14 mouse cellular contexts compared by ENCODE assay signal in the genomic region with DNA sequence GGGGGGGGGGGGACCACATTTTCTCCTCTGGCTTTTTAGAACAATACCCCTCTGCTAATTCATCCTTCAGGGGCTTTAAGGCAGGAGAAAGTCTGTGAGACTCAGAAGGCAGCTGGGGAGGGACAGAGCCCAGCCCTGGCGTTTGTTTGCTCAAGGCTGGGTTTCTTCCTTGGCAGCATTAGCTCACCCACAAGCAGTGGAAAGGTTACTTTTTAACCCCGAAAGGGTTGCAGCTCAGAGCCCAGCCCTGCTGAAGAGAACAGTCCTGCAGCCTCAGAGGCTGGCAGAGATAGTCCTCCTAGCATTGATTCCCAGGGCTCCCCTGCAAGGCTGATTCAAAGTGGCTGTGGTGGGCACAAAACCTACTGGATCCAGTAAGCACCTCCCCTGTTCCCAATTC. TPM values are rescaled to one million over a fixed set of nuclear protein-coding genes. Genes with fewer than 3 reads are reported as not detected.
DNase-seq lines count a peak whose midpoint lies in the region; ATAC-seq and TF ChIP-seq lines count a peak whose summit lies in the region.
"Had no signal": no experiment of that assay in that cellular context is flagged by ENCODE, and none has a peak within 500 bp of the region (broad histone marks: within the 10 kb centered on the region; RNA-seq: fewer than 3 reads in every experiment).

No protein-coding gene starts in this region.

- no peak for DNase-seq in embryonic facial prominence, embryonic 10.5 days (ENCODE audit: low spot score)
- DNase-seq in kidney, postnatal 36 days: peak; percentile 63 to 77
- no peak for DNase-seq in gastrocnemius, postnatal 10 days
- DNase-seq in thymus, postnatal 10 days (ENCODE audit: low spot score in 2 of 2): no peak
- no peak for DNase-seq in right cerebral cortex, postnatal 10 days (ENCODE audit: low spot score in 2 of 2)
- DNase-seq: cerebellum, adult 2 months; gastrocnemius, postnatal 36 days had no signal

- ATAC-seq in embryonic facial prominence, embryonic 13.5 days (ENCODE audit: insufficient number of reproducible peaks, insufficient read depth, low FRiP score, low TSS enrichment, low read depth): no peak
- peak; percentile 93 for ATAC-seq in intestine, postnatal 0 days
- peak; percentile 91 for ATAC-seq in stomach, embryonic 16.5 days (ENCODE audit: insufficient read depth, low FRiP score)
- ATAC-seq: activated CD4-positive, CD25-positive, alpha-beta regulatory T cell, adult 4 months; forebrain, embryonic 13.5 days had no signal

- H3K9ac ChIP-seq in embryonic facial prominence, embryonic 13.5 days: no peak overlapping the region
- H3K9ac ChIP-seq in intestine, postnatal 0 days (ENCODE audit: low read depth, low read length): 0 out of 2 replicates have a peak overlapping the region, but pooled peaks have one; percentile 22
- H3K9ac ChIP-seq in stomach, embryonic 16.5 days (ENCODE audit: low read length): 0 out of 2 replicates have a peak overlapping the region, but pooled peaks have one; percentile 7
- H3K9ac ChIP-seq: forebrain, embryonic 13.5 days; heart, embryonic 15.5 days had no signal

- no peaks in the 10 kb centered on the region for H3K9me3 ChIP-seq in embryonic facial prominence, embryonic 13.5 days
- H3K9me3 ChIP-seq in embryonic facial prominence, embryonic 10.5 days: no peaks in the 10 kb centered on the region
- no peaks in the 10 kb centered on the region for H3K9me3 ChIP-seq in intestine, postnatal 0 days (ENCODE audit: control insufficient read depth)
- H3K9me3 ChIP-seq in stomach, embryonic 16.5 days (replicated peaks; ENCODE audit: control insufficient read depth, low read length): no peaks in the 10 kb centered on the region
- H3K9me3 ChIP-seq: forebrain, embryonic 13.5 days; G1E; heart, embryonic 15.5 days had no signal

- peaks cover 25% of the 10 kb centered on the region for H3K4me1 ChIP-seq in embryonic facial prominence, embryonic 13.5 days
- no peaks in the 10 kb centered on the region for H3K4me1 ChIP-seq in embryonic facial prominence, embryonic 10.5 days
- H3K4me1 ChIP-seq in intestine, postnatal 0 days (replicated peaks; ENCODE audit: control insufficient read depth, insufficient read depth, low read length): peaks cover 16% of the 10 kb centered on the region
- peaks cover 44% of the 10 kb centered on the region for H3K4me1 ChIP-seq in stomach, embryonic 16.5 days (ENCODE audit: control insufficient read depth, insufficient read depth, low read length)

- 0 out of 2 replicates have a peak overlapping the region, but pooled peaks have one; percentile 22 for H3K27ac ChIP-seq in embryonic facial prominence, embryonic 13.5 days
- H3K27ac ChIP-seq in embryonic facial prominence, embryonic 10.5 days (replicated peaks): no peak overlapping the region
- H3K27ac ChIP-seq in intestine, postnatal 0 days (ENCODE audit: low read depth, low read length): peak overlapping the region; percentile 67
- H3K27ac ChIP-seq in stomach, embryonic 16.5 days (ENCODE audit: low read length): peak overlapping the region; percentile 95
- H3K27ac ChIP-seq: forebrain, embryonic 13.5 days; heart, embryonic 15.5 days had no signal

- H3K27me3 ChIP-seq in embryonic facial prominence, embryonic 13.5 days: no peaks in the 10 kb centered on the region
- no peaks in the 10 kb centered on the region for H3K27me3 ChIP-seq in embryonic facial prominence, embryonic 10.5 days (replicated peaks; ENCODE audit: low read depth, poor library complexity, severe bottlenecking)
- no peaks in the 10 kb centered on the region for H3K27me3 ChIP-seq in intestine, postnatal 0 days (replicated peaks; ENCODE audit: control insufficient read depth, insufficient read depth, low read length)
- no peaks in the 10 kb centered on the region for H3K27me3 ChIP-seq in stomach, embryonic 16.5 days (ENCODE audit: control insufficient read depth, insufficient read depth, low read length)
- H3K27me3 ChIP-seq: heart, embryonic 15.5 days had no signal

- H3K4me2 ChIP-seq in embryonic facial prominence, embryonic 13.5 days: no peak overlapping the region
- H3K4me2 ChIP-seq in intestine, postnatal 0 days (replicated peaks; ENCODE audit: low read depth): peak overlapping the region; percentile 13
- peak overlapping the region; percentile 8; the same call in 1 of the 2 replicates for H3K4me2 ChIP-seq in stomach, embryonic 16.5 days (ENCODE audit: low read depth, low read length)
- H3K4me2 ChIP-seq: forebrain, embryonic 13.5 days; heart, embryonic 15.5 days had no signal

- TF ChIP-seq CTCF in intestine, postnatal 0 days (IDR thresholded peaks at IDR 0.05; ENCODE audit: low read depth): no peak

- H3K36me3 ChIP-seq in embryonic facial prominence, embryonic 13.5 days: no peaks in the 10 kb centered on the region
- H3K36me3 ChIP-seq in embryonic facial prominence, embryonic 10.5 days (replicated peaks): no peaks in the 10 kb centered on the region
- no peaks in the 10 kb centered on the region for H3K36me3 ChIP-seq in intestine, postnatal 0 days (ENCODE audit: control insufficient read depth, insufficient read depth)
- no peaks in the 10 kb centered on the region for H3K36me3 ChIP-seq in stomach, embryonic 16.5 days (ENCODE audit: control insufficient read depth, insufficient read depth, low read length)
- H3K36me3 ChIP-seq: G1E; heart, embryonic 15.5 days had no signal

- 17% methylated on average over 2 of the region's 2 CpGs for WGBS in embryonic facial prominence, embryonic 13.5 days
- 23% methylated on average over 2 of the region's 2 CpGs for WGBS in embryonic facial prominence, embryonic 10.5 days
- WGBS in intestine, postnatal 0 days: 11% methylated on average over 2 of the region's 2 CpGs
- 30% methylated on average over 2 of the region's 2 CpGs for WGBS in stomach, embryonic 16.5 days

- no peak overlapping the region for H3K4me3 ChIP-seq in embryonic facial prominence, embryonic 13.5 days
- H3K4me3 ChIP-seq in embryonic facial prominence, embryonic 10.5 days: no peak overlapping the region
- no peak overlapping the region for H3K4me3 ChIP-seq in intestine, postnatal 0 days (ENCODE audit: low read depth, low read length)
- H3K4me3 ChIP-seq in stomach, embryonic 16.5 days (replicated peaks; ENCODE audit: low read length): no peak overlapping the region
- H3K4me3 ChIP-seq: forebrain, embryonic 13.5 days; heart, embryonic 15.5 days had no signal

RNA-seq across cellular contexts. Expression of a gene that starts 17.5 kb away (rescaled TPM):
- polyA plus RNA-seq in embryonic facial prominence, embryonic 13.5 days (2015; fragmentation: Nextera tagmentation; extraction: Ambion mirVana): 5.1 and 11.1 TPM in 2 replicates
- polyA plus RNA-seq in embryonic facial prominence, embryonic 10.5 days (2016; fragmentation: Nextera tagmentation; extraction: Ambion mirVana): not detected in 2 replicates
- 19.8 and 24.3 TPM in 2 replicates for polyA plus RNA-seq in intestine, postnatal 0 days (2015; fragmentation: Nextera tagmentation; extraction: Ambion mirVana)
- 39.1 and 52.8 TPM in 2 replicates for polyA plus RNA-seq in stomach, embryonic 16.5 days (2015; fragmentation: Nextera tagmentation; extraction: Ambion mirVana)
- total RNA-seq in gastrocnemius, postnatal 10 days (2021): not detected
- polyA plus RNA-seq: activated CD4-positive, CD25-positive, alpha-beta regulatory T cell, adult 4 months had no signal

Comparison
In these comparisons a context has a peak if more than half of its experiments do, and no peak if none do; other contexts are left out.
1. DNase-seq: peak in kidney, postnatal 36 days (2 of 2); none in embryonic facial prominence, embryonic 10.5 days (single experiment), gastrocnemius, postnatal 10 days (single experiment), thymus, postnatal 10 days (0 of 2) and right cerebral cortex, postnatal 10 days (0 of 2).